In the genomic region with DNA sequence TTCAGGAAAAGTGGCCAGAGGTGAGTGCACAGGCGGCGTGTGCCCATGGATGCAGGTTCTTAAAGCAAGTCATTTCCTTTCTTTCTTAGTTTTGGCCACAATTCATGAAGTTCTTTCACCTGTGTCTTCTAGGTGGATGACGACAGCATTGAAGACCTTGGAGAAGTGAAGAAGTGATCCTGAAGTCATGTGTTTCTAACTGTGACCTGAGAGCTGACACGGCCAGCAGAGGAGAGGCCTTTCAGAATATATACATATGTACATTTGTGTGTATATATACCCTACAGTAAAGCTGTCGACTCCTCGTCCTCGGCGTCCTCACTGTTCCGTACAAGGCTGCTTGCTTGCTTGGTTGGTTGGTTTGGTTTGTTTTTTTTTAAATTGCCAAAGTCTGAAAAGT, we compare ENCODE assay signal across 35 mouse cellular contexts. TPM values are rescaled to one million over a fixed set of nuclear protein-coding genes. Genes with fewer than 3 reads are reported as not detected.
"Had no signal": no experiment of that assay in that cellular context is flagged by ENCODE, and none has a peak within 500 bp of the region (broad histone marks: within the 10 kb centered on the region; RNA-seq: fewer than 3 reads in every experiment).

Gm43518 (plus strand) TSS at position 301 of the 400 bp plus-strand sequence.

- H3K4me2 ChIP-seq: heart, embryonic 11.5 days; heart, embryonic 12.5 days; heart, embryonic 13.5 days; heart, embryonic 15.5 days; hindbrain, embryonic 12.5 days; hindbrain, embryonic 13.5 days; hindbrain, embryonic 14.5 days; hindbrain, embryonic 15.5 days; intestine, embryonic 15.5 days; kidney, embryonic 15.5 days had no signal

- H3K9me3 ChIP-seq: heart, embryonic 10.5 days; heart, embryonic 12.5 days; heart, embryonic 13.5 days; heart, embryonic 15.5 days; hindbrain, embryonic 10.5 days; hindbrain, embryonic 12.5 days; hindbrain, embryonic 13.5 days; hindbrain, embryonic 15.5 days; intestine, embryonic 15.5 days; kidney, embryonic 15.5 days had no signal

- DNase-seq: heart, postnatal 10 days; heart, postnatal 14 days; heart, postnatal 4 days; kidney, adult 11 months; kidney, adult 18-20 months; kidney, adult 2 months; kidney, adult 8-10 months; kidney, adult 9 months; kidney, postnatal 10 days; kidney, postnatal 14 days; kidney, postnatal 25 days; kidney, postnatal 36 days; kidney, postnatal 4 days; layer of hippocampus, adult 9-11 months; layer of hippocampus, postnatal 36 days had no signal

- H3K27me3 ChIP-seq: heart, embryonic 12.5 days; heart, embryonic 13.5 days; heart, embryonic 15.5 days; hindbrain, embryonic 12.5 days; hindbrain, embryonic 13.5 days; hindbrain, embryonic 15.5 days; intestine, embryonic 15.5 days; kidney, embryonic 15.5 days had no signal

- H3K27ac ChIP-seq: heart, embryonic 10.5 days; heart, embryonic 13.5 days; heart, embryonic 15.5 days; hindbrain, embryonic 10.5 days; hindbrain, embryonic 12.5 days; hindbrain, embryonic 13.5 days; hindbrain, embryonic 14.5 days; hindbrain, embryonic 15.5 days; hindbrain, postnatal 0 days; intestine, embryonic 15.5 days; kidney, embryonic 15.5 days; kidney, postnatal 0 days; layer of hippocampus, adult 2 months had no signal

- H3K9ac ChIP-seq: heart, embryonic 12.5 days; heart, embryonic 13.5 days; heart, embryonic 15.5 days; hindbrain, embryonic 12.5 days; hindbrain, embryonic 13.5 days; hindbrain, embryonic 14.5 days; hindbrain, embryonic 15.5 days; intestine, embryonic 15.5 days; kidney, embryonic 15.5 days had no signal

- ATAC-seq: hindbrain, embryonic 16.5 days; hindbrain, postnatal 0 days; inflammation-experienced regulatory T-cells, adult 6 months; intestine, embryonic 15.5 days; intestine, embryonic 16.5 days; intestine, postnatal 0 days had no signal

- H3K4me3 ChIP-seq: heart, embryonic 10.5 days; heart, embryonic 12.5 days; heart, embryonic 13.5 days; heart, embryonic 15.5 days; hindbrain, embryonic 10.5 days; hindbrain, embryonic 12.5 days; hindbrain, embryonic 13.5 days; hindbrain, embryonic 15.5 days; intestine, embryonic 15.5 days; kidney, embryonic 15.5 days; layer of hippocampus, adult 2 months had no signal

RNA-seq across cellular contexts. Expression of gene Gm43518, which starts in this region (rescaled TPM):
- polyA plus RNA-seq: large intestine, adult 2 months had no signal
